Mouse (Mus musculus): ENCODE data around the gene Doc2g.
A peak's percentile ranks its signal among the peaks of the same experiment; 100 is the strongest.

The Doc2g gene

GRCm38 (mm10) chr19:3991562-3991961 is 11.6 kb upstream of the Doc2g start:
- DNase-seq (ENCODE audit: low spot score): no peak

DNA sequence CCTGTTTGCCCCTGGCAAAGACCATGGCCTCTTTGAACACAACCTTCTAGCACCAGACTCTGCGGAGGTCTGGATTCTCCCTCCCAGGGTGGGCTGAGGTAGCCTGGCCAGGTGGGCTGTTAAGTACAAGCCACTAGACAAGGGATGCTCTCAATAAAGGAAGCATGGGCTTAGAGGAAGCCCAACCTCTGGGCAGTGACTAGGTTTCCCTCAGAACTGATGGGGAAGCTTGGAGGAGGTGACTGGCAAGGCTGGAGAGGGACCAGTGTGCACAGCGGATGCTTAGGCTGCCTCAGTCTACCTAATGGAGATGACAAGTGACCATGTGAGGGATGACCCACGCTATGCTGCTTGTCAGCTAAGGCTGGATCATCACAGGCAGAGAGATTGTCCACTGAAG is 11.1 kb upstream of the Doc2g start:
- DNase-seq (ENCODE audit: low spot score): no peak

GRCm38 (mm10) chr19:3992416-3992815 is 10.7 kb upstream of the Doc2g start, which contains the start of gene Tbx10:
Tbx10 (plus strand) TSS chr19:3992752.
- DNase-seq (ENCODE audit: low spot score): no peak

GRCm38 (mm10) chr19:3994932-3995331 is 8.2 kb upstream of the Doc2g start:
- DNase-seq (ENCODE audit: low spot score): no peak

- DNase-seq (ENCODE audit: low spot score): no peak
Observed at GRCm38 (mm10) chr19:3995505-3995904, 7.6 kb upstream of the Doc2g start.

DNA sequence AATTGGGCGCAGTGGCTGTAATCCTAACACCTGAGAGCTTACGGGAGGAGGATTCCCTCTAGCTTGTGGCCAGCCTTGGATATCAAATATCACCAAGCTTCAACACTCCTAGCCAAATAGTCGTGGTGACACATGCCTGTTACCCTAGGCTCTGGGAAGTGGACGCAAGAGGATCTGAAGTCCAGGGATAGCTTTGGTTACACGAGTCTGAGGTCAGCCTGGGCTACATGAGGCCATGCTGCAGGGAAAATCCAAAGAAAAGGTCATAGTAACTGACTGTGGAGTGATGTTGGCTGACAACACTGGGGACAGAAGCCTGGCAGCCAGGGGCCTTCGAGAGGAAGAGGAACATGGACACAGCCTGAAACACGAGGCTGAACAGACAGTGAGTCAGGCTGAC is 7.0 kb upstream of the Doc2g start:
- no peak for DNase-seq (ENCODE audit: low spot score)

DNA sequence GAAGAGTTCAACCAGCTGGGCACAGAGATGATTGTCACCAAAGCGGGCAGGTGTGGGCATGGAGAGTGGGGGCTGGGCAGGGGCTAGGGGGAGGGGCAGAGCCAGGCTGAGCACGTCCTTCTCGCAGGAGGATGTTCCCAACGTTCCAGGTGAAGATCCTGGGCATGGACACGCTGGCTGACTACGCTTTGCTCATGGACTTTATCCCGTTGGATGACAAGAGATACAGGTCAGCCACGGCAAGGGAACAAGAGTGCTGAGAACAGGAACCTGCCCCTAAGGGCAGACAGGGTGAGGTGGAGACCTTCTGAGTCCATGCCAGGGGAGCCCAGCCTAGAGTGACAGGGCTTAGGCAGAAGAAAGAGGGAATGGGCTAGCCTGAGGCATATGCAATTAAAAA is 6.4 kb upstream of the Doc2g start:
- DNase-seq (ENCODE audit: low spot score): no peak

GRCm38 (mm10) chr19:3997231-3997630 is 5.9 kb upstream of the Doc2g start:
- DNase-seq (ENCODE audit: low spot score): no peak

DNA sequence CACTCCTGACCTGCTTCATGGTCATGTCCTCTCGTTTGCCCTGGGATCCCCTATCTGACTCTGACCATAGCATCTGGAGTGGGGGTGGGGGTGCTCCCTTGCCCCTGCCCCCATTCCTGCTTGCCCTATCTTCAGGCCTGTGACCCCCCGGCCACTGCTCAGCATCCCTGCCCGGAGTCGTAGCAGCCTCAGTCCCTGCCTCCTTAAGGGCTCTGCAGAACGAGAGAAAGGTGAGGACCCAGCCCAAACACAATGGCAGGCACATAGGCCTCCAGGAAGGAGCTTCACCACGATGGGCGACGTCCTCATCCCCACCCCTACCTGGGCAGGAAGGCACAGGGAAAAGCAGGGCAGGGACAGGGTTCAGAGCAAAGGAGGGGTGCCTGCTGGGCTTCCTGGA is 4.8 kb upstream of the Doc2g start:
- DNase-seq (ENCODE audit: low spot score): no peak

- DNase-seq (ENCODE audit: low spot score): no peak
Observed at GRCm38 (mm10) chr19:3999121-3999730, 3.9 kb upstream of the Doc2g start.

- peak; percentile 75 for DNase-seq (ENCODE audit: low spot score)
Observed at GRCm38 (mm10) chr19:4000119-4000900, 2.8 kb upstream of the Doc2g start, which contains the start of the genes Nudt8 and Gm49405. Nudt8 (plus strand) TSS chr19:4000580. Gm49405 (plus strand) TSS chr19:4000626.

GRCm38 (mm10) chr19:4000949-4001525 is 2.1 kb upstream of the Doc2g start:
- no peak for DNase-seq (ENCODE audit: low spot score)

GRCm38 (mm10) chr19:4001752-4002151 is 1.4 kb upstream of the Doc2g start:
- no peak for DNase-seq (ENCODE audit: low spot score)

DNA sequence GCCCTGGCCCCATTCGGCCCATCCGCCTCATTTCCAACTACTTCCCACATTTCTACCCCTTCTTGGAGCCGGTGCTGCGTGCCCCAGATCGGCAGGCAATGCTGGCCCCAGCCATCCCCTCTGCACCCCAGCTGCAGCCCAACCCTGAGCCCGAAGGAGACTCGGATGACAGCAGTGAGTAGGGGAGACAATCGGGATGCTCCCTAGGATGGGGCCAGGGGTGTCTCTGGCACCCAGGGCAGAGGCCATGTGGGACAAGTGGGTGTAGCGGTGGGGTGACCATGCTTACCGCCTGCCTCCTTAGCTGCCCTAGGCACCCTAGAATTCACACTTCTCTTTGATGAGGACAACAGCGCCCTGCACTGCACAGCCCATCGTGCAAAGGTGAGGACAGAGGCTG is 528 bp downstream of the Doc2g start:
- DNase-seq (ENCODE audit: low spot score): no peak

DNA sequence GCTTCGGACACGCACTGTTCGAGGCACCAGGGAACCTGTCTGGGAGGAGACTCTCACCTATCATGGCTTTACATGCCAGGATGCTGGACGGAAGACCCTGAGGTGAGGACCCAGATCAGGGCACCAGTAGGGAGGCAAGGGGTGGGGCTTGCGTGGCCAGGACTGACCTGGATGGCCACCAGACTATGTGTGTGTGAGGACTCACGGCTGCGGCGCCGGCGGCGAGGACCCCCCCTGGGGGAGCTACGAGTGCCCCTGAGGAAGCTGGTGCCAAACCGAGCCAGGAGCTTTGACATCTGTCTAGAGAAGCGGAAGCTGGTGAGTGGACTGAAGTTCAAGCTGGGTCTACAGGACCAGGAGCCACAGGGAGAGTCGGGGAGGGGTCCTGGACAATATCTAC is 1.2 kb downstream of the Doc2g start:
- peak; percentile 7 for DNase-seq (ENCODE audit: low spot score)

GRCm38 (mm10) chr19:4005091-4005490 is 2.0 kb downstream of the Doc2g start:
- DNase-seq (ENCODE audit: low spot score): no peak

DNA sequence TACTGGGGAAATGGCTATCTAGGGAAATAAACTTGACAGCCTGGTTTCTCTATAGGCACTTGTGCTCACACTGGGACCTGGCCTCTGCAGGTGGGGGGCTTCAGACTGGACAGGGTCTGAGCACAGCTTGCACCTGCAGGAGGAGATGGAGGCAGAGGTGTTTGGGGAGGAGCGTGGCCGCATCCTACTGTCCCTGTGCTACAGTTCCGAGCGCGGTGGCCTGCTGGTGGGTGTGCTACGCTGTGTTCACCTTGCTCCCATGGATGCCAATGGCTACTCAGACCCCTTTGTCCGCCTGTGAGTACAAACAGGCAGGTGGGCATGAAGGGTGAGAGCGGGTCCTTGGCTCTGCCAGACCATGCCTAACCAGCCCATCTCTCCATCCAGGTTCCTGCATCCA is 2.9 kb downstream of the Doc2g start:
- no peak for DNase-seq (ENCODE audit: low spot score)

- no peak for DNase-seq (ENCODE audit: low spot score)
Observed at GRCm38 (mm10) chr19:4011086-4011485, 8.0 kb downstream of the Doc2g start.

DNA sequence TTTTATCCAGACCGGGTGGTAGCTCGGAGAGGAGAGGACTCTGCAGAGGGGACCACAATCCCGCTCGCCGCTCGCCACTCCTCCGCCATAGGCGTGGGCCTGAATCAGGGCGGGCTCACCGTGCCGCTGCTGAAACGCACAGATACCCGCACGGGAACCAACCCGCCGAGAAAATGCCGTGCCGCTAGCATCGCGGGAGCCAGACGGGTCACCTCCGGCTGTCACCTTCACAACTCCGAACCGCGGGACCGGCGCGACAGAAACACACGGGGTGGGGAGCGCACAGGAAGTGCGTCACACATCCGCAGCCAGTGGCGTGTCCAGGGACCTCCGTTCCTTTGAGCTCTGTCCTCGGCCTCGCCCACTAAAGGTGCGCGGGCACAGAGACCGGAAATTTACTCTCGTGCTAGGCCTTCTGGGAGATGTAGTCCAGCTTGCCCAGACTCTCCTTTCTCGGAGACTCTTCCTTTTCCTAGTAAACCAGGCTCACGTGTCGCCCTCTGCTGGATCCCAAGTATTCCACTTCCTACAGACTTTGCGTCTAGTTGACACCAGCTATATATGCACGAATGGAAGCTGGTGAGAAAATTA is 9.4 kb downstream of the Doc2g start, which contains the start of gene Ndufv1:
Gene Ndufv1 (minus strand): TSS at position 375 of the 591 bp plus-strand sequence.
- DNase-seq (ENCODE audit: low spot score): peak; percentile 81

DNA sequence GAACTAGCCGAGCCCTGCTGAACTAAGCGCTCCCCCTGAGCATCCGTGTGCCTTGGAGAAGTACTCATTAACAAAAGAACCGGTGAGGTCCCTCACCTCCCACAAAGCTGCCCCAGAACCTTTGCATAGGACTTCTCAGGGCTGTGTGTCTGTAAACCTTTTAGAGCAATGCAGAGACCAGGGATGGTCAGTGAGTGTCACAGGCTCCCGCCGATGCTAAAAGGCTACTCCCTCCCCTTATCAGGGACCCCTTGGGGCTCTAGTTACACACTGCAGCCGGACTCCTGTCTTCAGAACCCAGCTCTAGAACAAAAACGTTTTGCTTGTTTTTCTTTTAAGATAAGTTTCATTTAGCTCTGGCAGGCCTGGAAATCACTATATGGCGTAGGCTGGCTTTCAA is 10.0 kb downstream of the Doc2g start:
- DNase-seq (ENCODE audit: low spot score): no peak

GRCm38 (mm10) chr19:4014802-4015201 is 11.7 kb downstream of the Doc2g start:
- DNase-seq (ENCODE audit: low spot score): no peak

- DNase-seq (ENCODE audit: low spot score): no peak
Observed at GRCm38 (mm10) chr19:4015635-4016034, 12.5 kb downstream of the Doc2g start.

Data from urinary bladder, postnatal 10 days (tissue).